Mouse (Mus musculus) liver, embryonic 13.5 days (tissue): ENCODE measurements around the gene Gamt. TPM values are rescaled to one million over a fixed set of nuclear protein-coding genes. Genes with fewer than 3 reads are reported as not detected.
A peak's percentile ranks its signal among the peaks of the same experiment; 100 is the strongest.

Experiments used
- ATAC-seq: fragments of 200-750 bp; cut with Nextera tagmentation; 2 replicates; pipeline ENCODE4 v1.8.0; 2017; ENCODE audit warnings: low read depth, mild to moderate bottlenecking, moderate number of reproducible peaks, moderate library complexity
- DNase-seq: peaks from one replicate; pipeline ENCODE4 v3.0.0; 2022
- H3K27ac ChIP-seq: fragments of 300-500 bp; sonication (generic); 2 replicates; pipeline ENCODE4 v1.5.1; 2015; ENCODE audit warnings: moderate library complexity, mild to moderate bottlenecking, inconsistent platforms
- H3K27me3 ChIP-seq: fragments of 300-500 bp; sonication (generic); 2 replicates; pipeline ENCODE4 v1.6.1; 2015; ENCODE audit warnings: mild to moderate bottlenecking, inconsistent platforms
- H3K36me3 ChIP-seq: fragments of 300-500 bp; sonication (generic); 2 replicates; pipeline ENCODE4 v1.6.1; 2015; ENCODE audit warnings: mild to moderate bottlenecking, inconsistent platforms
- H3K4me1 ChIP-seq: fragments of 300-500 bp; sonication (generic); replicated peaks from 2 replicates; pipeline ENCODE4 v1.6.1; 2015; ENCODE audit warnings: inconsistent platforms
- H3K4me2 ChIP-seq: fragments of 300-500 bp; sonication (generic); 2 replicates; pipeline ENCODE4 v1.6.1; 2015; ENCODE audit warnings: inconsistent platforms, mild to moderate bottlenecking, moderate library complexity
- H3K4me3 ChIP-seq: fragments of 300-500 bp; sonication (generic); replicated peaks from 2 replicates; pipeline ENCODE4 v1.5.1; 2015; ENCODE audit warnings: mild to moderate bottlenecking, inconsistent platforms
- H3K9ac ChIP-seq: fragments of 300-500 bp; sonication (generic); 2 replicates; pipeline ENCODE4 v1.6.1; 2015; ENCODE audit warnings: mild to moderate bottlenecking, inconsistent platforms
- H3K9me3 ChIP-seq: fragments of 300-500 bp; sonication (generic); replicated peaks from 2 replicates; pipeline ENCODE4 v1.6.1; 2016; ENCODE audit warnings: inconsistent platforms
- WGBS: fragments of 180-500 bp; shearing (Covaris S2); methylation state at CpG from one replicate; pipeline ENCODE4 v1.1.7; 2015; ENCODE audit not compliant: insufficient replicate concordance; 5-methylcytosine and 5-hydroxymethylcytosine counted together
- polyA plus RNA-seq: library from polyadenylated mRNA; unstranded; fragments of >200 nt; fragmentation: Nextera tagmentation; extraction: Ambion mirVana; gene quantifications from 2 replicates; pipeline ENCODE4 v1.2.1, GENCODE M21; 2015

Gamt gene
- 53.5 and 57.2 TPM in 2 replicates for polyA plus RNA-seq

- H3K4me3 ChIP-seq, result peak within 1 kb of the TSS; percentile 60
- H3K27me3 ChIP-seq, result no peaks in the 10 kb centered on the region
- H3K9me3 ChIP-seq, result no peaks in the 10 kb centered on the region
- WGBS, result under 1% methylated on average over 49 of the region's 49 CpGs
- peaks cover 34% of the 10 kb centered on the region for H3K36me3 ChIP-seq
- H3K4me1 ChIP-seq, result peaks cover 72% of the 10 kb centered on the region
- ATAC-seq, result peak; percentile 79
- H3K4me2 ChIP-seq, result peak within 1 kb of the TSS; percentile 81
- peak; percentile 94 for DNase-seq
- H3K9ac ChIP-seq, result peak within 1 kb of the TSS; percentile 75
- H3K27ac ChIP-seq, result peak within 1 kb of the TSS; percentile 93
Measured at GRCm38 (mm10) chr10:80260642-80261584, at the start of gene Gamt, which contains the start of gene Dazap1. TSS of gene Gamt (minus strand) at chr10:80261012. TSS of gene Dazap1 (plus strand) at chr10:80261486.

DNA sequence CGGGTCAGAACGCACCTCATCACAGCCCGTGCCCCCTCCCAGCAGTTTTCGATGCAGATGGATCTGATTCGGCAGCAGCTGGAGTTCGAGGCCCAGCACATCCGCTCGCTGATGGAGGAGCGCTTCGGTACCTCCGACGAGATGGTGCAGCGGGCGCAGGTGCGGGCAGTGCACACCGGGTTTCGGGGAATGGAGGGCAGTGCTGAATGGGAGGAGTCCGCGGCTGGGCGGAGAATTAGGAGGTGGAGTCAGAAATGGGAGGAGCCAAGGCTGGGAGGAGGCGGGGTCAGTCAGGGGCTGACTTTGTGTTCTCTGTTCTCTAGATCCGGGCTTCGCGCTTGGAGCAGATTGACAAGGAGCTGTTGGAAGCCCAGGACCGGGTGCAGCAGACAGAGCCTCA is 44.0 kb upstream of the Gamt start:
- peak; percentile 67 for DNase-seq
- Histone ChIP-seq H3K9ac (no peak overlapping the region), H3K27ac (no peak overlapping the region), H3K4me1 (peaks cover 19% of the 10 kb centered on the region), H3K4me2 (peak overlapping the region; percentile 43), H3K4me3 (peak overlapping the region; percentile 8), H3K27me3 (peaks cover 98% of the 10 kb centered on the region), H3K36me3 (no peaks in the 10 kb centered on the region), H3K9me3 (no peaks in the 10 kb centered on the region)
- peak; percentile 63 for ATAC-seq
- WGBS, result 3% methylated on average over 25 of the region's 25 CpGs

GRCm38 (mm10) chr10:80304458-80304857 is 43.6 kb upstream of the Gamt start:
- H3K27me3 ChIP-seq, result peaks cover 99% of the 10 kb centered on the region
- H3K9me3 ChIP-seq, result no peaks in the 10 kb centered on the region
- no peak for ATAC-seq
- no peak overlapping the region for H3K27ac ChIP-seq
- WGBS, result 7% methylated on average over 12 of the region's 12 CpGs
- no peak overlapping the region for H3K9ac ChIP-seq
- DNase-seq, result no peak
- H3K36me3 ChIP-seq, result no peaks in the 10 kb centered on the region
- H3K4me2 ChIP-seq, result peak overlapping the region; percentile 43
- H3K4me1 ChIP-seq, result peaks cover 19% of the 10 kb centered on the region
- H3K4me3 ChIP-seq, result peak overlapping the region; percentile 8

GRCm38 (mm10) chr10:80302471-80302881 is 41.7 kb upstream of the Gamt start:
- Histone ChIP-seq H3K9ac (no peak overlapping the region), H3K4me1 (peaks cover 23% of the 10 kb centered on the region), H3K4me2 (no peak overlapping the region), H3K4me3 (no peak overlapping the region), H3K36me3 (no peaks in the 10 kb centered on the region), H3K9me3 (no peaks in the 10 kb centered on the region), H3K27me3 (peaks cover 99% of the 10 kb centered on the region), H3K27ac (no peak overlapping the region; the same call in 1 of the 2 replicates)
- 25% methylated on average over 9 of the region's 9 CpGs for WGBS
- DNase-seq (no peak), ATAC-seq (peak; percentile 38; the same call in 1 of the 2 replicates)

DNA sequence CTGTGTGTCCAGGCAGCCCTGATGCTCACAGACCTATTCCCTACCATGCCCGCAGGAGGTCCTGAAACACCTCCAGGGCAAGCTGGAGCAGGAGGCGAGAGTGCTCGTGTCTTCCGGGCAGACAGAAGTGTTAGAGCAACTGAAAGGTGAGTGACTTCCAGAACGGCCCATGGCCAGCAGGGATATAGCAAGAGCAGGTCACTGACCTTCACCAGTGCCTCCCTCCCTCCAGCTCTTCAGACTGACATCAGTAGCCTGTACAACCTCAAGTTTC is 41.2 kb upstream of the Gamt start:
- Histone ChIP-seq H3K4me1 (peaks cover 27% of the 10 kb centered on the region), H3K9me3 (no peaks in the 10 kb centered on the region), H3K4me2 (no peak overlapping the region), H3K4me3 (no peak overlapping the region), H3K27me3 (peaks cover 99% of the 10 kb centered on the region), H3K27ac (no peak overlapping the region; the same call in 1 of the 2 replicates), H3K36me3 (no peaks in the 10 kb centered on the region), H3K9ac (no peak overlapping the region)
- no peak for ATAC-seq
- WGBS, result 64% methylated on average over 5 of the region's 5 CpGs
- DNase-seq, result no peak

DNA sequence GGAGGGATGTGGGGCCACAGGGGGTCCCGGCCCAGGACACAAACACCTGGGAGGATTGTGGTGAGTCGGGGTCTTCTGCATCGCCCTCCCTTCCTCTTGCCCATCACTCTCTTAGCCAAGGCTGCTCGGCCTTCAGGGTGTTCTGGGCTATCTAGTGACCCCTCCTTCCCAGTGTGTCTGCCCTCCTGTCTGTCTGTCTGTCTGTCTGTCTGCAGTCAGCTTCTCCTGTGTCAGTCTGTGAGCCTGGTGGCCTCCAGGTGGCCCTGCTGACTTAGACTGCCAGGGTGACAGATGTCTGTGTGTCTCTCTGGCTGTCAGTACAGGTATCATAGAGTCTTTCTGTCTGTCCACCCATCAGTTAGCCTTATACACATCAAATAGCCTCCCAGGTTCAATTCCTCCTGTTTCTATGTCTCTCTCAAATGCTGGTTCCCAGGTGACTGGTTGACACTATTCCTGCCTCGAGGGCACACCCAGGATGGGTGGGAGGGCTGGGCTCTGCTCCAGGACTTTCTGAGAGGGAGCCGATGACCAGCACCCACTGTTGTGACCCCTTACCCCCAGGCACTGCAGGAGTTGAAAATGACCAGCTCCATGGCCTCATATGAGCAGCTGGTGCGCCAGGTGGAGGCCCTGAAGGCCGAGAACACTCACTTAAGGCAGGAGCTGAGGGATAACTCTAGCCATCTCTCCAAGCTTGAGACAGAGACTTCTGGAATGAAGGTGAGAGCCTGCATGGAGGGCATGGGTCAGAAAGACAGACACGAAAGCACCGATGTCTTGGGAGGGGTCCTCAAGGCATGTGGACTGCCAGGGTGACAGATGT is 40.7 kb upstream of the Gamt start:
- DNase-seq (no peak), ATAC-seq (no peak)
- H3K9ac ChIP-seq, result no peak overlapping the region
- H3K9me3 ChIP-seq, result no peaks in the 10 kb centered on the region
- H3K27ac ChIP-seq, result no peak overlapping the region
- no peaks in the 10 kb centered on the region for H3K36me3 ChIP-seq
- no peak overlapping the region for H3K4me2 ChIP-seq
- H3K27me3 ChIP-seq, result peaks cover 99% of the 10 kb centered on the region
- WGBS, result 51% methylated on average over 10 of the region's 10 CpGs
- no peak overlapping the region for H3K4me3 ChIP-seq
- H3K4me1 ChIP-seq, result peaks cover 32% of the 10 kb centered on the region

- no peak overlapping the region for H3K4me3 ChIP-seq
- no peaks in the 10 kb centered on the region for H3K9me3 ChIP-seq
- H3K4me2 ChIP-seq, result no peak overlapping the region
- H3K27ac ChIP-seq, result no peak overlapping the region
- peaks cover 94% of the 10 kb centered on the region for H3K27me3 ChIP-seq
- no peak overlapping the region for H3K9ac ChIP-seq
- DNase-seq (no peak), ATAC-seq (no peak)
- 29% methylated on average over 11 of the region's 11 CpGs for WGBS
- H3K36me3 ChIP-seq, result no peaks in the 10 kb centered on the region
- H3K4me1 ChIP-seq, result peaks cover 40% of the 10 kb centered on the region
Measured at GRCm38 (mm10) chr10:80300672-80301181, 39.9 kb upstream of the Gamt start.

- H3K4me2 ChIP-seq, result no peak overlapping the region
- H3K4me3 ChIP-seq, result no peak overlapping the region
- H3K27ac ChIP-seq, result no peak overlapping the region
- 45% methylated on average over 10 of the region's 10 CpGs for WGBS
- no peak overlapping the region for H3K9ac ChIP-seq
- peaks cover 43% of the 10 kb centered on the region for H3K4me1 ChIP-seq
- H3K36me3 ChIP-seq, result peaks cover 3% of the 10 kb centered on the region
- no peak for DNase-seq
- ATAC-seq, result no peak
- H3K9me3 ChIP-seq, result no peaks in the 10 kb centered on the region
- H3K27me3 ChIP-seq, result peaks cover 85% of the 10 kb centered on the region
Measured at GRCm38 (mm10) chr10:80299824-80300223, 39.0 kb upstream of the Gamt start.

GRCm38 (mm10) chr10:80299301-80299700 is 38.5 kb upstream of the Gamt start:
- no peak overlapping the region for H3K4me2 ChIP-seq
- ATAC-seq, result no peak
- H3K36me3 ChIP-seq, result peaks cover 8% of the 10 kb centered on the region
- no peak for DNase-seq
- no peaks in the 10 kb centered on the region for H3K9me3 ChIP-seq
- H3K27ac ChIP-seq, result no peak overlapping the region
- no peak overlapping the region for H3K4me3 ChIP-seq
- no peak overlapping the region for H3K9ac ChIP-seq
- 14% methylated on average over 15 of the region's 15 CpGs for WGBS
- peaks cover 79% of the 10 kb centered on the region for H3K27me3 ChIP-seq
- peaks cover 44% of the 10 kb centered on the region for H3K4me1 ChIP-seq

DNA sequence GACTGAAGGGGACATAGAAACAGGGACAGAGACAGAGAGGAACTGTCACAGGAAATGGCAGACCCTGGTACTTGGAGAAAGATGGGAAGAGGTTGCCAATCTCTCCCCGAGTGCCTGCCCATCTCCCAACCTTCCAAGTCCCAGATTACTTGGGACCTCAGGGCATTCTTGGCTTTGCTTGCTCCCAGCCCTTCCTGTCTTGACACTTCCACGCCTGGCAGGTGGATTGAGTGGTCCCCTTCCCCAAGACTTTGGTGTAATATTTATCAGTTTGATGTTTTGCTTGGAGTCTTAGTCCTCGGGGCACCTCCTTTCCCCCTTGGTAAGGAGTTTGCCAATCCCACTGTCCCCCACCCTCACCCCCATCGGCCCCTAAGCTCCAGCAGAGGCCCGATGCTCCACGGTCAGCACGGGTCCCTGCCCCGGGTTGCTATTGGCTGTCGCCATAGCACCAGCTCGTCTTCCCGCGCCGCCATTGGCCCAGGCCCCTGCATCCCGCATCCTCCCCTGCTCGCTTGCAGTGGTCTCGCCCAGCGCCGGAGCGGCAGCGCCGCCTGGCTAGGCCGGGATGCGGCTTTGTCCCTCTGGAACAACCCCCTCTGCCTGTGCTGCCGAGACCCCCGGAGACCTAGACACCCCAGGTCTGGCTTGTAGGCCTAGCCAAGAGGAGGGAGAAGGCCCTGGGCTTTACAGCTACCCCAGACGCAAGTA is 37.9 kb upstream of the Gamt start:
- H3K27me3 ChIP-seq, result peaks cover 74% of the 10 kb centered on the region
- no peak overlapping the region for H3K4me3 ChIP-seq
- H3K4me1 ChIP-seq, result peaks cover 49% of the 10 kb centered on the region
- no peak for ATAC-seq
- DNase-seq, result no peak
- WGBS, result 9% methylated on average over 26 of the region's 26 CpGs
- peaks cover 14% of the 10 kb centered on the region for H3K36me3 ChIP-seq
- no peaks in the 10 kb centered on the region for H3K9me3 ChIP-seq
- H3K9ac ChIP-seq, result no peak overlapping the region
- no peak overlapping the region for H3K4me2 ChIP-seq
- no peak overlapping the region for H3K27ac ChIP-seq
